Mouse (Mus musculus) gastrocnemius, adult 2 months (tissue): ENCODE data around the gene Usp40. TPM values are rescaled to one million over a fixed set of nuclear protein-coding genes. Genes with fewer than 3 reads are reported as not detected.

Experiments
- DNase-seq: peaks from one replicate; pipeline ENCODE4 v3.0.0; 2022
- H3K27ac ChIP-seq: fragments of 200-600 bp; 2 replicates; pipeline ENCODE4 v1.8.1; 2022; ENCODE audit warnings: mild to moderate bottlenecking
- H3K4me3 ChIP-seq: fragments of 200-600 bp; 2 replicates; pipeline ENCODE4 v1.8.1; 2022; ENCODE audit warnings: mild to moderate bottlenecking, moderate library complexity
- CTCF ChIP-seq: fragments of 200-600 bp; IDR thresholded peaks from 2 replicates; pipeline ENCODE4 v1.8.1; 2022; ENCODE audit warnings: antibody characterized with exemption, mild to moderate bottlenecking, moderate library complexity
- intact Hi-C: fragments of 180-260 bp; cut with DNase I; formaldehyde crosslinking; loops from one replicate; pipeline ENCODE4 v1.15.1; 2025
- microRNA-seq: library from miRNA; unstranded; fragments of <30 nt; microRNA quantifications from one replicate; pipeline ENCODE4 v1.2.0, GENCODE M21; 2021
- total RNA-seq, 2 experiments: library from RNA; stranded (reverse); gene quantifications; 2 replicates each; pipeline ENCODE4 v1.2.3; 2021

Gene Usp40
- total RNA-seq, 2 experiments from 2014 or later = 10.1 to 10.5 TPM

DNA sequence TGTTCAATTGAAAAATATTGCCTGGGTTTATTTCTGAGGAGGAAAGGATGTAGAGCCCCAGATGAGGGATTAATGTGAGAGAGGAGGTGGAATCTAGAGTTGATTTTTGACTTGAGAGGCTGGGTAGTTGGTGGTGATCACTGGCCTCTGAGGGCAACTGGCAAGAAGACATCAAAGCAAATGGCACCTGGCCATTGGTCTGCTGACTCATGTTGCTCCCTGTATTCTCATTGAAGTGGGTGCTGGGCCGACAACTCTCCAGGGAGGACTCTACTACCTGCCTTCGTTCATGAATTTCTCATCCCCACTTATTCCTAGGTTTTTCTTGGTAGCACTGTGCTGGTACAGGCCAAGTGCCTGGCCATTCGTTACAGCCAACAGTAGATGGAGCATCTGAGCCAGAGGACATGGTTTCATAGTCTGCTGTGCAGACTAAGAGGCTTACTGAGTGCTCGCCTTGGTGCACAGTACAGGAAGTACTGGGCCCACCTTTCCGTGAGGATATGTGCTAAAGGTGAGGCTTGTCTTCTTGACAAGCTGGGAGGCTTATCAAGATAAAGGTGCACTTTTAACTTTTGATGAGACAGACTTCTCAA, 101.9 kb downstream of the Usp40 start:
- intact Hi-C loops = no loop called here
- H3K27ac ChIP-seq = peak overlapping the region; percentile 12; the same call in 1 of the 2 replicates
- no peak for DNase-seq
- TF ChIP-seq CTCF = peak; percentile 35
- H3K4me3 ChIP-seq = no peak overlapping the region

DNA sequence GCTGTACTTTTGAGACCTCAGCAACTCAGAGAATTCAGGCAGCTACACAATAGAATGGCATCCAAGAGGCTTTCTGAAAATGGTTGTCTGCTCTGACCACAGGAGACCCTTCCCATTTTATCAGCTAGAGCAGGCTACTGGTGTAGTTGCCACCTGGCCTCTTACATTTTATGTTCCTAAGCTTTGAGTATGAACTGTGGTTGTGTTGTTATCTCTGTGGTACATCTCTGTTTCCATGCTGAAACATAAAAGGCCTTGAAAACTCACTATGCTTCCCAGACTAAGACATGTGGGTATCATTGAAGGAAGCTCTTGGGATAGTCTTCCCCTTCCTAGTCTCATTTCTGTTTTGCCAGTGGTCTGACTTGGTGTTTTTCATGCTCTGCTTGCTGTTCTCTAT, 106.2 kb downstream of the Usp40 start:
- no peak for TF ChIP-seq CTCF
- DNase-seq = no peak
- intact Hi-C loops = no loop called here
- H3K4me3 ChIP-seq = no peak overlapping the region
- H3K27ac ChIP-seq = peak overlapping the region; percentile 38; the same call in 1 of the 2 replicates

DNA sequence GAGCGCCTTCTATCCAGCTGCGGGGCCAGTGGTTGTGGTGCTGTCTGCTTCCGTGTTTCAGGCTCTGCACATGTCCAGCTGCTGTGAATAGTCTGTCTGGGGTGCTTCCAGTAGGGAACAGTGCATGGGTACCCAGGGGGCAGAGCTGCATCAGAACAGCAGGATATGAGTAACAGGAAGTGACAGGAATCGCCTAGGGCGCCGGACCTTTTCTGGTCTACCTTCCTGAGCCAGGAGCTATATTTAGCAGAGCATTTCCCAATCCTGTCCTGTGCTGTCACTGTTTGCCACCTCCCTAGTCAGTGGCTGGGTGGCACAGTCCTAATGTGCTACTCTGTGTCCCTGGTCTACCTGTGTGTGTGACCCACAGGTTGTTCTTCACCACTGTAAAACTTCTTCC, 107.4 kb downstream of the Usp40 start:
- peak overlapping the region; percentile 68 for H3K4me3 ChIP-seq
- peak overlapping the region; percentile 94 for H3K27ac ChIP-seq
- TF ChIP-seq CTCF = peak; percentile 6; the same call in 1 of the 2 replicates
- DNase-seq = peak; percentile 80
- intact Hi-C loops = no loop called here

DNA sequence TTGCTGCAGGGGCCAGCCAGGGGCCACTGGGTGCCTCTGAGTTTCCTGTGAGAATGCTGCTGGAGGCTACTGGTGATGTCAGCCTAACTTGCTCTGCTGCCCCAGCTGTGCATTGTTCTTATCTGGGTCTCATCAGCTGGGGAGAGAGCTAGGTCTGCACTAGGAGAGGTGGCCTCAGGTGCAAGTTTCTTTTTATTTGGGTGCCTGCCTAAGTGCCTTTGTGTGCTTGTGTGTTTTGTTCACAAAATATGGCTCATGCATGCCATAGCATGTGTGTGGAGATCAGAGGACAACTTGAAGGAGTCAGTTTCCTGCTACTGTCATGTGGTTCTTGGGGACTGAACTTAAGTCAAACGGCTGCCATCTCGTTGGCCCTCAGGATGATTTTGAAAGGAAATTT, 108.7 kb downstream of the Usp40 start:
- intact Hi-C loops = loop anchor here (5.0 kb wide), 1 partner anchor 47 kb away; the partner anchor contains the start of gene Dgkd
- Histone ChIP-seq H3K27ac (peak overlapping the region; percentile 38; the same call in 1 of the 2 replicates), H3K4me3 (no peak overlapping the region)
- no peak for DNase-seq
- TF ChIP-seq CTCF = no peak

DNA sequence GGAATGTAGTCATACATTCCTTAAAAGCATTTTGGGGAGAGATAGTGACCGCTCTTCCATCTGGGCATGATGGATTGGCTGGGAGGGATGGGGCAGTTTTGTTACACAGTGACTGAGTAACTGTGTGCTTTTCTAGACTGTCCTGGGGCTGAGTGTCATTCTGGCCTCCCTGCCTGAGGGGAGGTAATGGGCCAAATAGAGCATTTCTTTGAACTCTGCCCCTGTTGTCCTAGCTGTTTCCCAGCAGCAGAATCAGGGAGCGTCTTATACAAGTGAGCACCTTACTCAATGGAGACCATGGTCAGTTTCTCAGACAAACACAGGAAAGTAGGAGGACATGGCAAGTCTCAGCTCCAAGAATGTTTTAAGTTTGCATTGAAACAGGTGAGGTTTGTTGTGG, 111.4 kb downstream of the Usp40 start:
- intact Hi-C loops = loop anchor here (5.0 kb wide), 1 partner anchor 45 kb away; the partner anchor contains the start of gene Dgkd
- no peak overlapping the region for H3K4me3 ChIP-seq
- no peak for DNase-seq
- no peak overlapping the region for H3K27ac ChIP-seq
- no peak for TF ChIP-seq CTCF

Small RNA genes within 50 kb of the gene (microRNA-seq; reads per million reads assigned to microRNA genes)
- gene Gm25198 = not detected

Other genes starting within 250 kb of the Usp40 start
- gene Sag, start 204.9 kb downstream of the Usp40 start, total RNA-seq = under 1 TPM; 0.17 to 0.23 TPM
- 10 to 100 TPM; 31.3 to 32.9 TPM for gene Dgkd, start 155.3 kb downstream of the Usp40 start, total RNA-seq
- not detected for gene Ugt1a10, start 46.8 kb upstream of the Usp40 start, total RNA-seq
- gene Ugt1a9, start 62.2 kb upstream of the Usp40 start, total RNA-seq = not detected
- not detected for gene Ugt1a8, start 79.3 kb upstream of the Usp40 start, total RNA-seq
- under 1 TPM in 1 of 2 experiments, not detected in 1; 0.59 TPM for gene Ugt1a7c, start 86.5 kb upstream of the Usp40 start, total RNA-seq
- under 1 TPM; 0.17 to 0.46 TPM for gene Ugt1a6b, start 94.7 kb upstream of the Usp40 start, total RNA-seq
- gene Ugt1a6a, start 126.3 kb upstream of the Usp40 start, total RNA-seq = under 1 TPM; 0.10 to 0.45 TPM
- gene Ugt1a5, start 157.5 kb upstream of the Usp40 start, total RNA-seq = under 1 TPM; 0.14 to 0.23 TPM
- not detected for gene Ugt1a2, start 192.1 kb upstream of the Usp40 start, total RNA-seq
- not detected for gene Dnajb3, start 197.2 kb upstream of the Usp40 start, total RNA-seq
- gene Ugt1a1, start 203.4 kb upstream of the Usp40 start, total RNA-seq = not detected
- not detected for gene Mroh2a, start 218.4 kb upstream of the Usp40 start, total RNA-seq